Mouse (Mus musculus) 3T3-L1 (cell line): ENCODE measurements around the gene Lrrfip2.

Experiments used
- DNase-seq: peaks from one replicate; pipeline ENCODE4 v3.0.0-alpha.2; 2015; ENCODE audit warnings: low read depth, low spot score

Gene Lrrfip2

GRCm38 (mm10) chr9:111159562-111159961, 42.2 kb downstream of the Lrrfip2 start:
- DNase-seq: no peak

- no peak for DNase-seq
These were observed 43.8 kb downstream of the Lrrfip2 start for GRCm38 (mm10) chr9:111161213-111161612.

GRCm38 (mm10) chr9:111166612-111167011, 49.2 kb downstream of the Lrrfip2 start:
- DNase-seq: no peak

GRCm38 (mm10) chr9:111170430-111170829, 53.0 kb downstream of the Lrrfip2 start:
- DNase-seq: no peak

GRCm38 (mm10) chr9:111174071-111174470, 56.7 kb downstream of the Lrrfip2 start:
- DNase-seq: no peak

GRCm38 (mm10) chr9:111178971-111179370, 61.6 kb downstream of the Lrrfip2 start:
- DNase-seq: no peak

DNA sequence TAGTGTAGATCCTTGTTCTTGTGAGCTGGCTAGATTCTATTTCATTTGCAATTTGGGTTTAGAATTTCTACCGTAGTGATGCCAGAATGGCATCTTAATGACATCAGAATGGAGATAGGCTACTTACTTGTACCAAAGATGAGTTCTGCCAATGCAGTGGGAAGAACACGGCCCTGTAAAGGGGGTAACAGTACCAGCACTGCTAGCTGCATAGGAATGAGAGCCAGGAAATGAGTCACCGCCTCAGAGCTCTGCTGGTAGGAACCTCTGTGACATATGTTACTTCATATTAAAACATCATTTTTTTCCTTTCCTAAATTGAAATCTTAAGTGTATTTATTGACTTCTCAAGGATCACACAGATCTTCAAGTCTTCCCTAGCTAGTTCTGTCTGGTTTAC, 64.8 kb downstream of the Lrrfip2 start:
- DNase-seq: peak; percentile 86

DNA sequence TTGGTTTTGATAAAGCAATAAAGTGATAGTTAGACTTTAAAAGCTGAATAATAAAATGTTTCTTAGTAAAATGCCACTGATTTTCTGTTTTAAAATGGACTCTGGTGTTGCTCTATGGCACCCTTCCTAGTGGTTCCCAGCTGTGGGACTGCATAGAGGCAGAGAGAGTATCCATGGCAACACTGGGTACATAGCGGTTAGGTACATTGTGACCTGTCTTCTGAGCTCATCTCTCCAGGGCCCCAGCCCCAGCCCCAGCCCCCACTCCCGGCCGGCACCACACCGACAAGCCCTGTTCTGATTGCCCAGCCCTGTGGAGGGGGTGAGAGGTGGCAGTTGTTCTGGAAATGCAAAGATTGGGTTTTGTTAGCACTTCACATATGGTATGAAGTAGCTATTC, 67.5 kb downstream of the Lrrfip2 start:
- DNase-seq: no peak

- DNase-seq: no peak
These were observed 69.5 kb downstream of the Lrrfip2 start for GRCm38 (mm10) chr9:111186861-111187260.

- no peak for DNase-seq
These were observed 71.3 kb downstream of the Lrrfip2 start for GRCm38 (mm10) chr9:111188731-111189130.

- DNase-seq: peak; percentile 72
These were observed 75.8 kb downstream of the Lrrfip2 start for GRCm38 (mm10) chr9:111193211-111193610.

DNA sequence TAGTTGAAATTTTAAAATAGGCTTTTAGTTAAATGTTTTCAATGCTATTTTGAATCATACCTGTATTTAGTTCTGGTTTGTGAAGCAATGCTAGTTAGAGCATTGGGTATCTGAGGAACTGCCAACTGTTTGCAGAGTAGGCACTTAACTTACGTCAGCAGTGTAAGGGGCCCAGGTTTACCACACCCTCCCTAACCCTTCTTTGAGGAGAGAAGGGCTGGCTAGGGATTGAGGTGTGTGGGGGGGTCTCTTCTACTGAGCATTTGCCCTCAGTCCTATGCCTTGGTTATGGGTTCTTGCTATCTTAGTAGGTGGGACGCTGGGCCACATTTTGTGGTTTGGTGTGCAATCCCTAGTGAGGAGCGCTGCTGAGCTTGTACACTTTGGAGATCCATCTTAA, 79.7 kb downstream of the Lrrfip2 start:
- no peak for DNase-seq

- DNase-seq: no peak
These were observed 80.3 kb downstream of the Lrrfip2 start for GRCm38 (mm10) chr9:111197712-111198111.

DNA sequence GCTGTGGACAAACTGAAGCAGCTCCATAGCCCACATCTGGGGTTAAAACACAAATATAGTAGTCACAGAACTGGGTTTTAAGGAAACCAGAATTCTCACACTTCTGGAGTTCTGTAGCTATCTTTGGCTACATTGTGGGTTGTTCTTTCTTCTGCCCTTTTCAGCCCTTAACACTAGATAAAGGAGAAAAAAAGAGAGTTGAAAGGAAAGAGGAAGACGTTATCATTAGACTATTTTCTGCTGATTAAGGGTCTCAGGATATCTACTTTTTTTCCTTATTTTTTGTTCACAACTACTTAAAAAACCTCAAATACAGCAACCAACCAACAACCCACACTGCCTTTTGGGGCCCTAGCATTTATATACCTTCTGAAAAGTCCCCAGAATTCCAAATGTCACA, 80.9 kb downstream of the Lrrfip2 start:
- DNase-seq: no peak

- no peak for DNase-seq
These were observed 82.8 kb downstream of the Lrrfip2 start for GRCm38 (mm10) chr9:111200208-111200607.

- peak; percentile 13 for DNase-seq
These were observed 87.4 kb downstream of the Lrrfip2 start for GRCm38 (mm10) chr9:111204601-111205375.

DNA sequence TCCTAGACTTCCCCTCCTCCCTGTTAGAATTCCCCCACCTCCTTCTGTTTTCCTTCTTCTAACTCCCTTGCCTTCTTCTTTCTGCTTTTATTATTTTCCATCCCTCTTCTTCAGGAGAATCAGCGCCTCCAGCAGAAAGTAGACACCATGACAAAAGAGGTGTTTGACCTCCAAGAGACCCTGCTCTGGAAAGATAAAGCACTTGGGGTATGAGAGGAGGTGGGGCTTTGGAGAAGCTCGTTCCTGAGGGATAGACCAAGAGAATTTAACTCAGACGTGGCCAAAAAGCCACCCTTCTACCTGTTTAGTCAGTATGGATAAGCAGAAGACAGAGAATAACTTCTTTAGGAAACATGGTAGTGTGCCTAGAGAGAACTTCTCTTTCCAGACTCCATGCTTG, 90.3 kb downstream of the Lrrfip2 start:
- no peak for DNase-seq

DNA sequence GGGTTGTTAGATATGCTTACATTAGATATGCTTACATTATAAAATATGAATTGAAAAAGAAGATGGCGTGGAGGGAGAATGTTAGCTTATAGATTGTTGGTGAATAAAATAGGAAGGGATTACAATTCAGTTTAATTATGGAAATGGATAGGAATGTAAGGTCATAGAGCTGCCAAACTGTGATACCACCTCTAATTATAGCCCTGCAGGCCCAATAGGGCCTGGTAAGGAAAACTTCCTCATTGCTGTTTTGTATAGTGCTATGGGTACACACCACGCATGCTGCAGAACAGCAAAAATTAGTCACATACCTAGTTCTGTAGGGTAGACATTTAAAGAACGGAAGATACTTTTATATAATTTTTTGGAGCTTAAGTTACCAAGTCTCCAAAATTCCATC, 90.8 kb downstream of the Lrrfip2 start:
- DNase-seq: no peak

- no peak for DNase-seq
These were observed 91.8 kb downstream of the Lrrfip2 start for GRCm38 (mm10) chr9:111209158-111209699.

DNA sequence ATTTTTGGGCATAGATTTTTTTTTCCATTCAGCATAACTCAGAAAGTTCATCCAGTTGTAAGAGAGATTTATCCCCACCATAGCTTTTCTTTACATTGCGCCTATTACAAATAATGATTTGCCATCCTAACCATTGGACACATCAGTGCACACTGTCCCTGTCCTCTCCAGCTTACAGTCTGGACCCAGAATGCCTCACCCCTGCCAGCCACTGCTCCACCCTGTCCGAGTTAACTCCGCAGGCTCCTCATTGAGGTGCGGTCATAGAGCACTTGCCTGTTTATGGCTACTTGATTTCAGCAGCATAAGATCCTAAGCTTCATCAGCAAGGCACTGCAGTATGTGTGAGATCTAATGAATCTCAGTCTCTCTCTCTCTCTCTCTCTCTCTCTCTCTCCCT, 93.0 kb downstream of the Lrrfip2 start:
- DNase-seq: no peak

- DNase-seq: no peak
These were observed 94.0 kb downstream of the Lrrfip2 start for GRCm38 (mm10) chr9:111211122-111212041.

GRCm38 (mm10) chr9:111213501-111213900, 96.1 kb downstream of the Lrrfip2 start:
- DNase-seq: peak; percentile 20
